Mouse (Mus musculus): ENCODE results near the gene Aspdh. TPM values are rescaled to one million over a fixed set of nuclear protein-coding genes. Genes with fewer than 3 reads are reported as not detected.

Gene Aspdh
- polyA plus RNA-seq, 1 experiment from 2014 or later, result 23.5 TPM

DNA sequence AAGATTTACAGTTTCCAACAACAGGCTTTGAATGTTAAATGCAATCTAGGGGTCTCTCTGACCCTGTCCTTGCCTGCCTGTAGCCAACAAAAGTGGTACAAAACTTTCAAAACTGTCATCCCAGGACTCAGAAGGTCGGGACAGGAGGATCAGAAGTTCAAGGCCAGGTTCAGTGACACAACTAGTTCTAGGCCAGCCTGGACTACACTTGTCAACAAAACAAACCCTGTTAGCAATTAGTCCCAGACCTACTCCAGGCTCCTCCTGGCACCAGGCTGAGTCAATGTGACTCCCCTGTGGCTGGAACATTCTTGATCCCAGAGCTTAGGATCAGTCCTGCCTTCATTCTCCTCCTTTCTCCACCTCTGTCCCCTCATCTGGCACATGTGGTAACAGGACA lies 33.7 kb downstream of the Aspdh start:
- H3K27ac ChIP-seq (ENCODE audit: low read length), result peak overlapping the region; percentile 48; the same call in 1 of the 2 replicates

DNA sequence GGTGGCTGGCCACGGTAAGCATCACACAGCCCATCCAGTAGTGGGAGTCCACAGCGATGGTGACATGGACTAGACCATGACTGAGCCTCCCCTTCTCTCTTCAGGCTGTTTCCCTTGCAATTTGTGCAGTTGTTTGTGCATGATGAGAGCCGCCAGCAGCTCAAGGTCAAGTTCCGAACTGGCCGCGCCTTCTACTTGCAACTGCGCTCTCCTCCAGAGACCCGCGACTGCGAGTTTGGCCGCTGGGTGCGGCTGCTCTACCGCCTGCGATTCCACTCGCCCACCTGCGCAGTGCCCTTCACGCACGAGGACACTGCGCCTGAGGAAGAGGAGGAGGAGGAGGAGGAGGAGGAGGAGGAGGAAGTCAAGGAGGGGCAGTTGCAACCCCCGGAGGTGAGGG lies 34.9 kb downstream of the Aspdh start:
- Histone ChIP-seq H3K27ac (ENCODE audit: low read length) (no peak overlapping the region), H3K4me2 (ENCODE audit: low read depth, low read length) (no peak overlapping the region), H3K4me1 (ENCODE audit: control insufficient read depth, low read depth, low read length) (peaks cover 22% of the 10 kb centered on the region), H3K9ac (ENCODE audit: low read depth, low read length) (no peak overlapping the region), H3K9me3 (replicated peaks; ENCODE audit: control insufficient read depth, low read length) (no peaks in the 10 kb centered on the region), H3K36me3 (ENCODE audit: control insufficient read depth, insufficient read depth) (no peaks in the 10 kb centered on the region), H3K27me3 (ENCODE audit: control insufficient read depth, insufficient read depth, low read depth, low read length) (peaks cover 2% of the 10 kb centered on the region), H3K4me3 (ENCODE audit: low read depth, low read length) (no peak overlapping the region)
- no peak for ATAC-seq (ENCODE audit: low read depth)
- WGBS (ENCODE audit: insufficient replicate concordance), result 64% methylated on average over 17 of the region's 20 CpGs

More for the DNA sequence above, 33.7 kb downstream of the Aspdh start:
- Histone ChIP-seq H3K36me3 (ENCODE audit: control insufficient read depth, insufficient read depth) (peaks cover under 1% of the 10 kb centered on the region; the same call in 1 of the 2 replicates), H3K4me1 (ENCODE audit: control insufficient read depth, low read depth, low read length) (peaks cover 27% of the 10 kb centered on the region), H3K4me3 (ENCODE audit: low read depth, low read length) (no peak overlapping the region), H3K27me3 (ENCODE audit: control insufficient read depth, insufficient read depth, low read depth, low read length) (peaks cover 2% of the 10 kb centered on the region), H3K9me3 (replicated peaks; ENCODE audit: control insufficient read depth, low read length) (no peaks in the 10 kb centered on the region), H3K9ac (ENCODE audit: low read depth, low read length) (no peak overlapping the region), H3K4me2 (ENCODE audit: low read depth, low read length) (no peak overlapping the region)
- ATAC-seq (ENCODE audit: low read depth), result no peak
- WGBS (ENCODE audit: insufficient replicate concordance), result 34% methylated on average over 1 of the region's 1 CpGs

DNA sequence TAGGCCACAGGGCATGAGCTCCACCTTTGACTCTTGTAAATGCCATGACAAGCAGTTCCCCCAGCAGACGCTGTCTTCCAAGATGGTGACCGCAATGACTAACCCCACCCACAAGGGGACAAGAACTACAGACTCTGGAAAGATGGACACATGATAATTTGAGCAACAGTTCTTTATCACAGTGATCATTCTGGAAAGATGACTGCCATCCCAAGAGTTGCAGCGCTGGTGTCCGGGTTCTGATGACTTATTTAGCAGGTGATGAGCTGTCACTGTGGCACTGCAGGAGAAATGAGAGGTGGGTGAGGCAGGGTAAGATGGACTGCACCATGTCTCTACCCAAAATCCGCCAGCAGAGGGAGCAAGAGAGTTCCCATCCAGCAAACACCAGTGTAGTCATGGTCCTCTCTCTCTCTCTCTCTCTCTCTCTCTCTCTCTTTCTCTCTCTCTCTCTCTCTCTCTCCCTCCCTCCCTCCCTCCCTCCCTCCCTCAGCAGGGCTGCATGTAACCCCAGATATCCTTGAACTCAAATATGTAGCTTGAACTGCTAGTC lies 36.4 kb downstream of the Aspdh start:
- Histone ChIP-seq H3K9ac (ENCODE audit: low read depth, low read length) (no peak overlapping the region), H3K27me3 (ENCODE audit: control insufficient read depth, insufficient read depth, low read depth, low read length) (peaks cover 2% of the 10 kb centered on the region), H3K36me3 (ENCODE audit: control insufficient read depth, insufficient read depth) (no peaks in the 10 kb centered on the region), H3K27ac (ENCODE audit: low read length) (no peak overlapping the region), H3K4me2 (ENCODE audit: low read depth, low read length) (no peak overlapping the region), H3K4me3 (ENCODE audit: low read depth, low read length) (no peak overlapping the region), H3K9me3 (replicated peaks; ENCODE audit: control insufficient read depth, low read length) (no peaks in the 10 kb centered on the region), H3K4me1 (ENCODE audit: control insufficient read depth, low read depth, low read length) (peaks cover 12% of the 10 kb centered on the region)
- ATAC-seq (ENCODE audit: low read depth), result no peak
- WGBS (ENCODE audit: insufficient replicate concordance), result 23% methylated on average over 5 of the region's 5 CpGs

DNA sequence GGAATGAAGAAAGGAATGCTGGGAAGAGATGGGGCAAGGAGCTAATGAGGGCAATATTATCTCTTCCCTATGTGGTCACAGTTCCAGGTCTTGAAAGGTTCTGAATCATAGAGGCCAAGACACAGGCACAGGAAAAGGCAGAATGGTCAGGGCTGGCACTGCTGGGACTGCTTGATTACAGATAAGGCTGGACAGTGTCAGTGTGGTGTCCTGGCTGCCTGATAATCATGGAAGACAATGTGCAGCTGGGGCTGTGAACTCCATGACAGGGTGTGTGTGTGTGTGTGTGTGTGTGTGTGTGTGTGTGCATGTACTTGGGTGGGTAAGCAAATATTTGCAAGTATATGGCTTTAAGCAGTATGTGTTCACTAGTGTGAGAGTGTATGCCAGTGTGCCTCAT lies 42.3 kb downstream of the Aspdh start:
- Histone ChIP-seq H3K4me3 (ENCODE audit: low read depth, low read length) (no peak overlapping the region), H3K9ac (ENCODE audit: low read depth, low read length) (no peak overlapping the region), H3K9me3 (replicated peaks; ENCODE audit: control insufficient read depth, low read length) (no peaks in the 10 kb centered on the region), H3K4me2 (ENCODE audit: low read depth, low read length) (no peak overlapping the region), H3K27ac (ENCODE audit: low read length) (no peak overlapping the region), H3K27me3 (ENCODE audit: control insufficient read depth, insufficient read depth, low read depth, low read length) (peaks cover 2% of the 10 kb centered on the region; the same call in 1 of the 2 replicates), H3K36me3 (ENCODE audit: control insufficient read depth, insufficient read depth) (no peaks in the 10 kb centered on the region), H3K4me1 (ENCODE audit: control insufficient read depth, low read depth, low read length) (no peaks in the 10 kb centered on the region)
- no peak for ATAC-seq (ENCODE audit: low read depth)

Small RNA genes lying within 50 kb of the gene (microRNA-seq; reads per million reads assigned to microRNA genes)
- 2.5 reads per million, percentile 4 among the genes with 10 or more reads in this experiment for gene Mir7052

Other genes starting within 250 kb of the Aspdh start
- gene Klk1b5, start 249.4 kb upstream of the Aspdh start, polyA plus RNA-seq (2015; fragmentation: Nextera tagmentation; extraction: Ambion mirVana), result not detected in 2 replicates
- gene Klk1, start 240.0 kb upstream of the Aspdh start, polyA plus RNA-seq (2015; fragmentation: Nextera tagmentation; extraction: Ambion mirVana), result 1.1 TPM in 1 of 2 replicates, not detected in the other
- not detected in 2 replicates for gene Gm36864, start 229.2 kb upstream of the Aspdh start, polyA plus RNA-seq (2015; fragmentation: Nextera tagmentation; extraction: Ambion mirVana)
- gene 1700028J19Rik, start 218.7 kb upstream of the Aspdh start, polyA plus RNA-seq (2015; fragmentation: Nextera tagmentation; extraction: Ambion mirVana), result 1.1 and 1.2 TPM in 2 replicates
- 23.4 and 24.6 TPM in 2 replicates for gene 2410002F23Rik, start 218.7 kb upstream of the Aspdh start, polyA plus RNA-seq (2015; fragmentation: Nextera tagmentation; extraction: Ambion mirVana)
- not detected in 2 replicates for gene Acp4, start 208.0 kb upstream of the Aspdh start, polyA plus RNA-seq (2015; fragmentation: Nextera tagmentation; extraction: Ambion mirVana)
- not detected in 2 replicates for gene Gm15517, start 203.9 kb upstream of the Aspdh start, polyA plus RNA-seq (2015; fragmentation: Nextera tagmentation; extraction: Ambion mirVana)
- gene Clec11a, start 158.5 kb upstream of the Aspdh start, polyA plus RNA-seq (2015; fragmentation: Nextera tagmentation; extraction: Ambion mirVana), result 0.44 and 0.46 TPM in 2 replicates
- 0.01 and 0.02 TPM in 2 replicates for gene Shank1, start 155.1 kb upstream of the Aspdh start, polyA plus RNA-seq (2015; fragmentation: Nextera tagmentation; extraction: Ambion mirVana)
- gene Syt3, start 81.3 kb upstream of the Aspdh start, polyA plus RNA-seq (2015; fragmentation: Nextera tagmentation; extraction: Ambion mirVana), result 0.04 TPM in 1 of 2 replicates, not detected in the other
- gene 1700008O03Rik, start 79.6 kb upstream of the Aspdh start, polyA plus RNA-seq (2015; fragmentation: Nextera tagmentation; extraction: Ambion mirVana), result 0.20 TPM in 1 of 2 replicates, not detected in the other
- gene Lrrc4b, start 36.4 kb upstream of the Aspdh start, polyA plus RNA-seq (2015; fragmentation: Nextera tagmentation; extraction: Ambion mirVana), result not detected in 2 replicates
- 159 and 174 TPM in 2 replicates for gene Josd2, start 2.6 kb downstream of the Aspdh start, polyA plus RNA-seq (2015; fragmentation: Nextera tagmentation; extraction: Ambion mirVana)
- gene Emc10, start 31.1 kb downstream of the Aspdh start, polyA plus RNA-seq (2015; fragmentation: Nextera tagmentation; extraction: Ambion mirVana), result 34.4 and 40.6 TPM in 2 replicates
- 1.3 and 1.4 TPM in 2 replicates for gene Fam71e1, start 31.2 kb downstream of the Aspdh start, polyA plus RNA-seq (2015; fragmentation: Nextera tagmentation; extraction: Ambion mirVana)
- gene Mybpc2, start 59.3 kb downstream of the Aspdh start, polyA plus RNA-seq (2015; fragmentation: Nextera tagmentation; extraction: Ambion mirVana), result 0.15 and 0.31 TPM in 2 replicates
- gene Spib, start 66.7 kb downstream of the Aspdh start, polyA plus RNA-seq (2015; fragmentation: Nextera tagmentation; extraction: Ambion mirVana), result 1.5 and 2.0 TPM in 2 replicates
- 47.8 and 48.8 TPM in 2 replicates for gene Pold1, start 83.5 kb downstream of the Aspdh start, polyA plus RNA-seq (2015; fragmentation: Nextera tagmentation; extraction: Ambion mirVana)
- gene Nr1h2, start 88.6 kb downstream of the Aspdh start, polyA plus RNA-seq (2015; fragmentation: Nextera tagmentation; extraction: Ambion mirVana), result 41.0 and 45.9 TPM in 2 replicates
- 11.5 and 12.2 TPM in 2 replicates for gene Napsa, start 107.0 kb downstream of the Aspdh start, polyA plus RNA-seq (2015; fragmentation: Nextera tagmentation; extraction: Ambion mirVana)
- 0.06 and 0.07 TPM in 2 replicates for gene Kcnc3, start 125.3 kb downstream of the Aspdh start, polyA plus RNA-seq (2015; fragmentation: Nextera tagmentation; extraction: Ambion mirVana)
- 0.25 and 0.77 TPM in 2 replicates for gene Myh14, start 205.5 kb downstream of the Aspdh start, polyA plus RNA-seq (2015; fragmentation: Nextera tagmentation; extraction: Ambion mirVana)
- gene Izumo2, start 243.4 kb downstream of the Aspdh start, polyA plus RNA-seq (2015; fragmentation: Nextera tagmentation; extraction: Ambion mirVana), result not detected in 2 replicates